Mouse (Mus musculus): Measurements from ENCODE around the gene Lexm. TPM values are rescaled to one million over a fixed set of nuclear protein-coding genes. Genes with fewer than 3 reads are reported as not detected.

The Lexm gene
- polyA plus RNA-seq, 1 experiment: not detected

DNA sequence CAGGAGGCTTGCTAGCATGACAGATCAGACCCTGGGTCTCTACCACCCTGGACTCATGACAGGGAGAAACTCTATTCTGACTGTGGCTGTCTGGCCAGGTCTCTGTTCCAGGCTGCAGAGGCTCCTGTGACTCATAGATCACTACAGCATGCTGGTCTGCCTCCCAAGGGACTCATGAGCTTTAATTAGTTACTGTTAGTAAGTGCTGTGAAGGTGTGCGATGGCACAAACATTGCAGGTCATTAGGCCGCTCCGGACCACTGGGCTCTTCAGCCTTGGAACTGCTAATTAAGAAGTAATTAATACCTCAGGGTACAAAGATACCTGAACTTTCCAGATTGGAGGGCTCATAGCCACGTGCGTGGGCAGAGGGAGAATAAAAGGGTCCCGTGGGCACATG, 30.1 kb upstream of the Lexm start:
- H3K4me1 ChIP-seq (ENCODE audit: control insufficient read depth, insufficient read depth, low read length): peaks cover 4% of the 10 kb centered on the region
- TF ChIP-seq POLR2A (IDR thresholded peaks at IDR 0.05; ENCODE audit: borderline replicate concordance, low read depth, low read length) (no peak), CTCF (IDR thresholded peaks at IDR 0.05; ENCODE audit: low read depth, low read length) (no peak)
- H3K4me3 ChIP-seq (ENCODE audit: insufficient read depth, low read length): no peak overlapping the region
- no peak overlapping the region for H3K27ac ChIP-seq (ENCODE audit: insufficient read depth, low read depth, low read length)

DNA sequence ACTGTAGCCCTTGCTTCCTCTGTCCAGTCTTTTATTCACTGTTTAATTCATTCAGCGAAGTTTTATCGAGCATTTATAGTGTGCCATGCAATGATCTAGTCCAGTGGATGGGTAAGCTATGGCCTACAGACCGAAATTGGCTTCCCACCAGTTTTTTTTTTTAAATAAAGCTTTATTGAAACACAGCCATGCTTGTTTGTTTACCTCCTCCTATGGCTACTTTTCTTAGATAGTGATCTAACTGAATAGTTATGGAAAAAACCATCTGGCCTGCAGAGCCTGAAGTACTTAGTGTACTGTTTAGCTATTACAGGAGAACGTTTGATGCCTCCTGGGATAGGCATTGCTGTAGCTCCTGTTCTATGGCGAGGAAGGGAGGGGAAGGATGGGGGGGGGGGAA, 28.8 kb upstream of the Lexm start:
- no peaks in the 10 kb centered on the region for H3K4me1 ChIP-seq (ENCODE audit: control insufficient read depth, insufficient read depth, low read length)
- TF ChIP-seq CTCF (IDR thresholded peaks at IDR 0.05; ENCODE audit: low read depth, low read length) (no peak), POLR2A (IDR thresholded peaks at IDR 0.05; ENCODE audit: borderline replicate concordance, low read depth, low read length) (no peak)
- no peak overlapping the region for H3K27ac ChIP-seq (ENCODE audit: insufficient read depth, low read depth, low read length)
- H3K4me3 ChIP-seq (ENCODE audit: insufficient read depth, low read length): no peak overlapping the region

DNA sequence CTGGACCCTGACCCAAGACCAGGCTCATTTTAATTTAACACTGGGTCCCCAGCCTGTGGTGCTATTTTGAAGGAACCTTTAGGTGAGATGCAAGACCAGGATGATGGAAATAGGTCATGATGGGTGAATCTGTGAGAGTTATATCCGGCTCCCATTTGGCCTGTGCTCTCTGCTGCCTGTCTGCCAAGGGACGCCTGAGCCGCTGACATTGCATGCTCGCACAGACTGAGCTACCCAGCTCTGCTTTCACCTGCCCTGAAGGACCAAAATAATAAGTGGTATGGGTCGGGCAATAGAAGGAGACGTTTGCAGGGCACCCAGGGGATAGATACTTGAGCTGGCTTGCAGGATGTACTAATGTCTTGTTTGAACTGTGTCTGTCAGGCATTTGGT, 27.2 kb upstream of the Lexm start:
- no peaks in the 10 kb centered on the region for H3K4me1 ChIP-seq (ENCODE audit: control insufficient read depth, insufficient read depth, low read length)
- H3K4me3 ChIP-seq (ENCODE audit: insufficient read depth, low read length): no peak overlapping the region
- no peak for TF ChIP-seq POLR2A (IDR thresholded peaks at IDR 0.05; ENCODE audit: borderline replicate concordance, low read depth, low read length)
- TF ChIP-seq CTCF (IDR thresholded peaks at IDR 0.05; ENCODE audit: low read depth, low read length): no peak
- H3K27ac ChIP-seq (ENCODE audit: insufficient read depth, low read depth, low read length): no peak overlapping the region

DNA sequence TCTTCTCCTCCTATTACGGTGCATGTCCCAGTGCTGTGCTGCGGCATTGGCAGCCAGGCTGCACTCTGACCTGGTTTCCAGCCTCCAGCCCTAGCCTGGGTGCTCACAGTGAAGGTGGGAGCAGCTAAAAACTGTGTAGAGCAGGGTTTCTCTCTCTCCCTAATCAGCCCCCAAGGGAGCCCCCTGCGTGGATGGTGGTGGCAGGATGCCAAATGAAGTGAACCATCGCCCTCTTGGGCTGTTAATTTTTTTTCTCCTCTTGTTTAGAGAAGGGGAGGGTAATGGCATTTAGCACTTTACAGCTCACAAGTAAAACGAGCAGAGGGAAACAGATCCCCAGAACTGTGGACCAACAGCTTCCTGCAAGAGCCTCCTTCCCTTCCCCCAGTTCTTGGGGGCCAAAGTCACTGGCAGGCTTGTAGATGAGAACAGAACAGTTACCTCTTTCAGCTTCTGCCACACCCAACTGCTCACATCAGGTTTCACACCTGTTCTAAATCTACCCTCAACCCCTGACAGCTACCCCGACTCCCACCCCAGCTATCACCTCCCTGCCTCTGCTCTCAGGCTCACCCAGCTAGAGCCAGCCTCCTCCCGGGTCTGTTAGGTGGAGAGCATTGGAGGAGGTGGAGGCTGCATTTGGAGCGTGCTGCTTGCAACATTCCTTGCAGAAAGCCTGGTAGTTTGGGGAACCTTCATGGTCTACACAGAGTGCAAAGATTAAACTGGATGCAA, 26.6 kb upstream of the Lexm start:
- Histone ChIP-seq H3K4me3 (ENCODE audit: insufficient read depth, low read length) (no peak overlapping the region), H3K27ac (ENCODE audit: insufficient read depth, low read depth, low read length) (no peak overlapping the region), H3K4me1 (ENCODE audit: control insufficient read depth, insufficient read depth, low read length) (no peaks in the 10 kb centered on the region)
- TF ChIP-seq CTCF (IDR thresholded peaks at IDR 0.05; ENCODE audit: low read depth, low read length) (no peak), POLR2A (IDR thresholded peaks at IDR 0.05; ENCODE audit: borderline replicate concordance, low read depth, low read length) (no peak)

DNA sequence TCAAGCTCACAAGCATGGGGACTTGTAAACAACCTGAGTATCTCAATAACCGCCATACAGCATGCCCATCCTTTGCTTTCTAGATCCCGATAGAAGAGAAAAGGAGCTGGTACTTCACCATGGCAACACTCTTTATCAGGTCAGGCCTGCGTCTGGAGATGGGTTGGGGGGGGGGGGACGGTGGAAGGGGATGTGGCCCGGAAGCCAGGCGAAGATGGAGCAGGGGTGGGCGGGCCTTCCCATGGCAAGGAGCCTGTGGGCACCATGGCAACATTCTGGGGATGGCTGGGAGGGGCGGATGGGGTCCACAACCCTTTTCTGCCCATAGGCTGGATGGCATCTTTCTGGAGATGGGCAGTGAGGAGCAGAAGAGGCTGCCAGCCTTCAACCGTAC, 17.0 kb upstream of the Lexm start:
- Histone ChIP-seq H3K4me3 (ENCODE audit: insufficient read depth, low read length) (no peak overlapping the region), H3K27ac (ENCODE audit: insufficient read depth, low read depth, low read length) (no peak overlapping the region)
- TF ChIP-seq POLR2A (IDR thresholded peaks at IDR 0.05; ENCODE audit: borderline replicate concordance, low read depth, low read length): no peak
- TF ChIP-seq CTCF (IDR thresholded peaks at IDR 0.05; ENCODE audit: low read depth, low read length): no peak

DNA sequence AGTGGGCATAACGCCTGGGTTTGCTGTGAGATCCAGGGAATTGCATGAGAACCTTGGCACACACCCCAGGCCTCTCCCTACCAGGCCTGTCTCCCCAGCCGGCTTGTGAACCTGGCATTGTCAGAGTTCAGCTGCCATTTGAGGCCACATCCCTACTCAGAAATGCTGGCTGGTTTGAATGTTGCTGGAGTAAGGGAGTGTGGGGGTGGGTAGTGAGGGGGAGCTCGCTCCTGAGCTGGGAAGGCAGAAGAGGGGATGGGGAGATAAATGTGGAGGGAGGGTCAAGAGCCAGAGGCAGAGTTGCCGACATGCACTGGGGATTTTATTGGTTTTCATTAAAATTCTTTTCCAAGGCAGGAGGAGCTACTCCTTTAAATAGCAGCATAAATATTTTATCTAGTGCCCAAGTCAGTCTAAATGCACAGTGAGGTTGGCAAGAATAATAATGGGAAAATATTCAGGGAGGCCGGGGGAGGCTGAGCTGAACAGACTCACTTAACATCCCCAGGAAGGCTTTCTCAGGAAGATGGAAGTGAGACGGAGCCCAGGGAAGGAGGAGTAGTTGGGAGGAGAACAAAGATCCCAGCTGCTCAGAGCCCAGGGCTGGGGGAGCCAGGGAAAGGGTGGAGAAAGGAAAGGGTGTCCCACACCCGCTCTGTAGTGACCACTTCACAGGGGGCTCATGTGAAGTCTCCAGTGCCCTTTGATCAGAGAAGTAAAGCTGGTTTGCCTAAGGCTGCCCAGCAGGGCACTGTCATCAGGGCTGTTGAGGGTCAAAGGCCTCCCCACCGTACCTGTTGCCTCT, 16.4 kb upstream of the Lexm start:
- TF ChIP-seq CTCF (IDR thresholded peaks at IDR 0.05; ENCODE audit: low read depth, low read length): no peak
- TF ChIP-seq POLR2A (IDR thresholded peaks at IDR 0.05; ENCODE audit: borderline replicate concordance, low read depth, low read length): no peak
- H3K4me3 ChIP-seq (ENCODE audit: insufficient read depth, low read length): no peak overlapping the region
- no peak overlapping the region for H3K27ac ChIP-seq (ENCODE audit: insufficient read depth, low read depth, low read length)
- no peaks in the 10 kb centered on the region for H3K4me1 ChIP-seq (ENCODE audit: control insufficient read depth, insufficient read depth, low read length)

More for the DNA sequence above, 17.0 kb upstream of the Lexm start:
- H3K4me1 ChIP-seq (ENCODE audit: control insufficient read depth, insufficient read depth, low read length): no peaks in the 10 kb centered on the region

DNA sequence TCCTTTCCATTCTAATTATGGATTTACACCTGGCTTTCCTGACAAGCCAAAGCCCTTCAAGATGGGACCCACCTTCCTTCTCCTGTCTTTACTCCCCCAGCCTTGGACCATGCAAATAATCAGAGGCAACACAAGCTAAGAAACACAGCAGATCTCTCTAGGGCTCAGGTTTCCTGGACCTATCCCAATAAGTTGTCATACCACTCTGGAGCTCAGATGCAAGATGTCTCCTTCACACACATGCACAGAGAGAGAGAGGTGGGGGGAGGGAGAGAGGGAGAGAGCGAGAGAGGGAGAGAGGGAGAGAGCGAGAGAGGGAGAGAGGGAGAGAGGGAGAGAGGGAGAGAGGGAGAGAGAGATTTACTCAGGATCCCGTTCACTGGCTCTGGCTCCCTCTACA, 15.3 kb upstream of the Lexm start:
- H3K4me3 ChIP-seq (ENCODE audit: insufficient read depth, low read length): no peak overlapping the region
- no peak for TF ChIP-seq POLR2A (IDR thresholded peaks at IDR 0.05; ENCODE audit: borderline replicate concordance, low read depth, low read length)
- no peak for TF ChIP-seq CTCF (IDR thresholded peaks at IDR 0.05; ENCODE audit: low read depth, low read length)
- no peaks in the 10 kb centered on the region for H3K4me1 ChIP-seq (ENCODE audit: control insufficient read depth, insufficient read depth, low read length)
- H3K27ac ChIP-seq (ENCODE audit: insufficient read depth, low read depth, low read length): no peak overlapping the region

DNA sequence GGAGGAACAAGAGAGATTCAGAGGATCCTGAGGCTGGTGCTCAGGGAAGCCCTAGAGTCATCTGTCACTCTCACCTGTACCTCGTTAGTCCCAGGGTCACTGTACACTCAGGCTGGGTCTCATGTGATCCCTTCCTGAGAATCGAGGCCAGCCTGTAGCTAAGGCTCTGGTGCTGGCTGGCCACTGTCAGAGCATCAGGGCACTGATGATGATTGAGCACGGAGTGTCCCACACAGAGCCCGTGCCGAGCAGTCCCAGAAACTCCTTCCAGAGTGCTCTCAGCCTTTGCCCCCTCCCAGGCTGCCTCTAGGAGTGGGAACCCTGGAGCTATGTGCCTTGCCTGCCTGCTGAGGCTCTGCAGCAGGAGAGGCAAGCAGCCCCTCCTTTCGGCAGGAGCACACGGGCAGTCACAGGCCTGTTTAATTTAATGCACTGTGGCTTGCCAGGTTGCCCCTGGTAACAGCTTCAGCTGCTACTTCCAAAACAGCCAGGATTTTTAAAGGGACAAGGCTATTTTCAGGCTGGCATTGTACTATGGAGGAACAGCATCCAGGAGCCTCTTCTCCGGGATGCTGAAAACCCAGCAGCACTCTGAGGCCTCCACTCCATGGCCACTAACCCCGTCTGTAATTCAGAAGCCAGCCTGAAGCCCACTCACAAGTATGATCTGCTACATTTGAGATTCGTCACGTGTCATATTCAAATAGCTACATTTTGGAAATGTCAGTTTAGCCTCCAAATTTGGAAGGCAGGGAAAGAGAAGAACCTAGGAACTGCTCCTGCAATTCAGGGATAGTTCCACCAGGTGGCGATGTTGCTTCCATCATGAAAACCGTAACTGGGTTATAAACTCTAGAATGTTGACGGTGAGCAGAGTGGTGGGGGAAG, 13.5 kb upstream of the Lexm start:
- Histone ChIP-seq H3K27ac (ENCODE audit: insufficient read depth, low read depth, low read length) (no peak overlapping the region), H3K4me1 (ENCODE audit: control insufficient read depth, insufficient read depth, low read length) (no peaks in the 10 kb centered on the region), H3K4me3 (ENCODE audit: insufficient read depth, low read length) (no peak overlapping the region)
- TF ChIP-seq POLR2A (IDR thresholded peaks at IDR 0.05; ENCODE audit: borderline replicate concordance, low read depth, low read length): no peak
- TF ChIP-seq CTCF (IDR thresholded peaks at IDR 0.05; ENCODE audit: low read depth, low read length): no peak

DNA sequence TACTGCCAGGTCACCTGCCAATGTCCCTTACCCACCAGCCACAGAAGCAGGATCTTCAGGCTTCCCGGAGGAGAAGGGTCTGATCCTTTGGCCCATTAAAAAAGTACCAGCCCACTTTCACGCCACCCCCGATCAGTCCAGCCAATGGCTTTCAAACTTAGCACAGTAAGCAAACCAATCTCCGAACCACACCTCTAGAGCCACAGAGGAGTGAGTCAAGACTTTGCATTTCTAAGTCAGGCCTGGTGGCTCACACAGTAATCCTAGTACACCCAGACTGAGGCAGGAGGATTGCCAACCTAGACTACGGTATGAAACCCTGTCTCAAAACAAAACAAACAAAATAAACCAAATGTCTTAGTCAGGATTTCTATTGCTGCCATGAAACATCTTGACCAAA, 12.3 kb upstream of the Lexm start:
- Histone ChIP-seq H3K4me3 (ENCODE audit: insufficient read depth, low read length) (no peak overlapping the region), H3K4me1 (ENCODE audit: control insufficient read depth, insufficient read depth, low read length) (no peaks in the 10 kb centered on the region), H3K27ac (ENCODE audit: insufficient read depth, low read depth, low read length) (no peak overlapping the region)
- no peak for TF ChIP-seq POLR2A (IDR thresholded peaks at IDR 0.05; ENCODE audit: borderline replicate concordance, low read depth, low read length)
- TF ChIP-seq CTCF (IDR thresholded peaks at IDR 0.05; ENCODE audit: low read depth, low read length): no peak
